Mouse (Mus musculus) gastrocnemius, adult 8-10 months (tissue): ENCODE measurements around the gene Ints13. TPM values are rescaled to one million over a fixed set of nuclear protein-coding genes. Genes with fewer than 3 reads are reported as not detected.

Experiments used
- DNase-seq, 2 experiments: peaks; one replicate each; pipeline ENCODE4 v3.0.0; 2022; ENCODE audit warnings: low spot score in 2 of 2
- total RNA-seq, 4 experiments: library from RNA; stranded (reverse); gene quantifications; 2 replicates each; pipeline ENCODE4 v1.2.4; 2022

The Ints13 gene
- total RNA-seq, 4 experiments from 2014 or later = 8.8 to 12.1 (median 11.4) TPM

DNA sequence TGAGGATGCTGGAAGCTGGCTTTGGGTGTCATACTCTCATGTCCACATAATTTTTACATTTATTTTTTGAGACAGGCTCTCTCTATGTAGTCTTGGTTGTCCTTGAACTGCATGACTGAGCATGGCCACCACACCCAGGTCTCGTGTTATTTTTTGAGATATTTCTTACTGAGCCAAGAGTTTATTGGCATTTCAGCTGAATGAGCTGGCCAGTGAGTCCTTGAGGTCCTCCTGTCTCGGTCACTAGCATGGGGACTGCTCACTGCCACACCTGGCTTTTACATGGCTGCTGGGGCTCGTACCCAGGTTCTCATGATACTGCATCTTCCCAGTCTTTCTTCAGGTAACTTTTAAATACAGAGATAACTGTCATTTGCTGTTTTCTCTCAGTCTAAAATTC lies 37.2 kb downstream of the Ints13 start:
- DNase-seq = no peak

DNA sequence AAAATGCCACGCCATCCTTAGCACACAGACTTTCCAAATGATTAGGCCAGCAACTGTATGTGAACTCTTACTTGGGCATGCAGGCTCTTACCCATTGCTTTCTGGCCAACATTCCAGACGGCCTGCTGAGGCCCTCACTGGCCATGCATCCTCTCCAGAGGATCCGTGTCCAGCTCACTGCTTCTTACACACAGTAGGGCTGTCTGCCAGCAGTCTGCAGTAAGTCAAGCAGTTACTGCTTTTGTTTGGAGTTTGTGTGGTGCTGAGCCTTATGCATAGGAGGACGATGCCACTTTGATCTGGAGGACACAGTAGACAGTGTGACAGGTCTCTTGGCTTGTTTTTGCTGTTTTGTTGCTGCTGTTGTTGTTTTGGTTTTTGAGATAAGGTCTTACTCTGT lies 39.0 kb downstream of the Ints13 start:
- no peak for DNase-seq

DNA sequence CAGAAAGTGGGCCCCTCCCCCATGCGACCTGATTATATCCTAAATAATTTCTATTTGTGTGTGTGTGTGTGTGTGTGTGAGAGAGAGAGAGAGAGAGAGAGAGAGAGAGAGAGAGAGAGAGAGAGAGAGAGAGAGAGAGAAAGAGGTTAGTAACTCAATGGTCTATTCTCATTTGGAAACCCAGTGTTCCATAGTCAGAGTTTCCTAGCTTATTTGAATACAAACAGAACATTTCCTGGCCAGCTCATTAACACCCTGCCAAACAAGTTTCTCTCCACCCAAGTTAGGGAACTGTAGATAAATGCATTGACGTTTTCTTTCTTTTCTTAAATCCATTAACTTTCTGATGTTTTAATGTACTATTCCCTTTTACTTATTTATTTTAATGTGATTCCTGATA lies 39.6 kb downstream of the Ints13 start:
- no peak for DNase-seq

DNA sequence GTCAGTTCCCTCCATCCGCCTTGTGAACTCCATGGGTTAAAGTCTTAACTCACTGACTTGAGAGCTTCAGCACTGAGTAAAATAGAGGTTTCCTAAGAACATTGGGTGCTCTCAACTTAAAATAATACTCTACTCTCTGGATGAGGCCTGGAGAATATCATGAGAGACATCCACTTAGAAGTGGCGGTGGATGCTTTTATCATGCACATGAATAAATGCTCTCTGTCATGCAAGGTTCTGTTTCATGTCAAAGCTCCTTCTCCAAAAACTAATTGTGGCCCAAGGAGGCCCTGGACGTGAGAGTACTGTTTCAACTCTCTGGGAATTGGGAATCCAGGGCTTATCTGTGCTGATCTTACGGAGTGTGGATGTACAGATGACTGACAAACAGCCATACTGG lies 40.5 kb downstream of the Ints13 start:
- no peak for DNase-seq

DNA sequence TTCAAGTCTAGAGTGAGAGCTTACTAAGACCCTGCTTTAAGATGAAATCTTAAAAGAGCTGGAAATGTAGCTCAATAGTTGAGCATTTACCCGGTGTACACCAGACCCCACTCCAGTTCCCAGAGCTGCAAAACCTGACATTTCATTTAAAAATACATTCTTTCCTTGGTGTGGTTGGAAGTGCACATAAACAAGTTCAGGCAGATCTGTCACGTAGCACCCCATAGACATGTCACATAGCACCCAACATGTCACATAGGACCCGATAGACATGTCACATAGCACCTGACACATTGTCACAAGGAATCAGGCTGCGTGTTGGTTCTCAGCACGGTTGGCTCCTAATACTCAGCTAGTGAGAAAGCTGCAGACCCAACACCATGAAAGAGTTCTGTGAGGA lies 42.1 kb downstream of the Ints13 start:
- DNase-seq = no peak

DNA sequence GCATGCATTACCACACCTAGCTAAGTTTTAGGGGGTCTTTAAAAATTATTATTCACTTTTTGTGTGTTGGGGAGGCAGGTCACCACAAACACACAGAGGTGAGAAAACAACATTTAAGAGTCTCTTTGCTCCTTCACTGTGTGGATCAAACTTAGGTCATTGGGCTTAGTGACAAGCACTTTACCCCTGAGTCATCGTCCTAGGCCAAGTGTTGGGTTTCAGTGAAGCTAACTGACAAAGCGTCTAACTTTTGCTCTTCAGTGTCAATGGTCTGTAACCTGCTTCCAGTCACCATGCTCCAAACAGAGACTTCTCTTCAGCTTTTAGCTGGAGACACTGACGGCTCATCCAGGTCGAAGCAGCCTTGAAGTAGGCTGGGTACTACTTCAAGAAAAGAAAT lies 44.5 kb downstream of the Ints13 start:
- no peak for DNase-seq

DNA sequence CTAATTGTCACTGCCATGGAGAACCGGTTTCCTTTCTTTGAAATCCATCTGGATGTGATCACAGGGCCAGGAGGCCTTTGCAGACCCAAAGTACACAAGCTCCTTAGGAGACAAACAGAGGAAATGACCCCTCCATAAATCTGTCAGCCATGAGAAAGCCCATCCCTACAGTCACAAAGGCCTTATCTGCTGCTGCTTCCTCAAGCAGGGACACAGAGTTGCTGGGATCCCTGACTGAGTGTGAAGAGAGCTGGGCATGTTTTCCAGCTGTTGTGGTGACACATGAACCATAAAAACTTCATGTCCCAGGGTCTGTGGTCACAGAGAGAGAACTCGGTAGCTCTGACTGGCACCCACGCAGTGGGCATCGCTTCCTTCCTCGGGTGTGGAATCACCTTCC lies 46.9 kb downstream of the Ints13 start:
- no peak for DNase-seq

DNA sequence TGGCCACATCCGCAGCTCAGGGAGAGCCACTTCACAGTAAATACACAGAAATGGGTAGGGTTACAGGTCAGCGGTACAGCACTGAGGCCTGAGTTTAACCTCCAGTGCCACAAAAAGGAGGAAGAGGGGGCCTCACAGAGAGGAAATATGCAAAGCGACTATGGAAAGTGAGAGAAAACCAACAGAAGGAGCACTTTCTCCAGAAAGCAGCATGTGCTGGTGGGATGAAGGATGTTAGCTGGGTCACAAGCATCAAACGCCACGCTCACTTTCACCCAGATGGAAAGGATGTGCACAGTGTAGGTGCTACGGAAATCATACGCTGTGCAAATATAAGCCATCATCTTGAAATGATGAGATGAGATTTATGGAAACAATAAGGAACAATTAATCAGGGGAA lies 47.3 kb downstream of the Ints13 start:
- no peak for DNase-seq

DNA sequence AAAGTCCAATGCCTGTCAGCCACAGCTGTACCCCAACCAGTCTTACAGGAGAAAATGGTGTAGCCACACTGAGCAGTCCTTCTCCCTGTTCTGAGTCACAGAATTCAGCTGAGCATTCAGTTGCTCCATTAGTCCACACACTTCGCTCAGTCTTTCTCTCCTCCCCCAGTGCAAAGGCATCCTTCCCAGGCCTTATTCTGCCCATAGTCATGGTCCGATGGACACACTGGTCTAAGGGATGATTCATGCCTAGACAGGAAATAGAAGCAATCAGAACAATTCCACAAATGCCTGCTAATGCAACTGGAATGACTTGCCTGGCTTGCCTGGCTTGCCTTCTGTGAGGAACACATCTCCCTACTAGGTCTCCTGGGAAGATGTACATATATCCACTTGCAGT lies 50.1 kb downstream of the Ints13 start:
- no peak for DNase-seq

DNA sequence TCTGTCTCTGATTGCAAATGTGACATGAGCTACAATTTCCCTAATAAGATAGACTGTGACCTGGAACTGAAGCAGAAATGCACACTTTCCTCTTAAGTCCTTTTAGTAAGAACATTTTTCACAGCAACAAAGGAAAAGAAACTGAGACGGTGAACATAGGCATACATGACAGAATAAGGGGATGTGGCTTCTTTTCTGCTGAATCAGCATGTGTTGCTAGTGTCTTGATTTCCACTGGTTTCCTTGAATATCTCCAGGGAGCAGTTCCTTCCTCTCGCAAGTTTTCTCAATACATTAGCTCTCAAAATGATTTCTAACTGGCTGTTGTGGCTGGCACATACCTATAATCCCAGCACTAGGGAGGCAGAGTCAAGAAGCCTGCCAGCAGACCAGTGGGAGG lies 52.1 kb downstream of the Ints13 start:
- no peak for DNase-seq

DNA sequence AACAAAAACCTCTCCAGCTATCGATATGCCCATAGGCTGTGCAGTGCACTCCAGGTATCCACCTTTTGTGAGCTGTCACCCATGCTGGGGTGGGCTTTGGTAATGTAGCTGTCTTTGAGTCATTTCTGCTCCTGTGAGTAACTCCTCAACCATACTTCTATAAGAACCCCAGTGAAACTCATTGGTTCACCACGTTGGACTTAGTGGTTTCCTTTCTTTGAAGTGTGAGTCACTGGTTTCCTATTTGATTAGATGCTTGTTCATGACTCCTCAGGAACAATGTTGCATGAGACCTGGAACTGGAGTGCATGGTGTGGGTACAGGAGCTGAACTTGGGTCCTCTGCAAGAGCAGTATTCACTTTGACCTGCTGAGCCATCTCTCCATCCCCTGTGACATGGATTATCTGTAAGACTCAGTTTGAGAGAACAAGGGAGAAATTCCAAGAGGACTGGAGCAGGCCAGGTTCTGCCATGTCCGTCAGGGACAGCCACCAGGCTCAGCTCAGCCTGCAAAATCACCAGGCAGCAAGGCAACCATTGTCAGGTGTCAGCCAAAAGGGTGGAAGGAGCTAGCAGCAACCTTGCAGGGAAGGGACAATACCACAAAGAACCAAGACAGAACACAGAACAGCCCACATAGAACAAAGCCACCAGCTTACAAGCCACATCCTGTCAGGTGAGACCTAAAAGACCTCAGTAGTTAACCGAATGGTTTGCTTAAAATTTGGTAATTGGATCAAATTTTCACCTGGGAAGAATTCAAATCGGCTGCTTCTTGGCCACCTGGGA lies 56.0 kb downstream of the Ints13 start:
- no peak for DNase-seq

DNA sequence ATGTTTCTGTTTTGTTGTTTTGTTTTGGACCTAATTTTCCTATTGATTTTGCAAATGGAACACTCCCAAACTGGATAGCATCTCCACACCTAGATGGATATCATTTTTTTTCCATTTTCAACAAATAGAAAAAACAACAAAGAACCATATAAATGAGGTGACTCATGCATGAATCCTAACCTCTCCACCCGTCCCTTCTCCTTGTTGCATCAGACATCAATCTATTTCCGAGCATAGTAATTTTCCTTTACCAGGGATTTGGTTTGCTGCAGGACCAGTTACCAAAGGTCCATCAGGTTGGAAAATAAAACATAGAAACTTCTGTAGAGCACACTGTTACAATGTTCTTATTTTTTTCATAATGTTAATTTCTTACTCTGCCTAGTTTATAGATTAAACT lies 58.6 kb downstream of the Ints13 start:
- no peak for DNase-seq

DNA sequence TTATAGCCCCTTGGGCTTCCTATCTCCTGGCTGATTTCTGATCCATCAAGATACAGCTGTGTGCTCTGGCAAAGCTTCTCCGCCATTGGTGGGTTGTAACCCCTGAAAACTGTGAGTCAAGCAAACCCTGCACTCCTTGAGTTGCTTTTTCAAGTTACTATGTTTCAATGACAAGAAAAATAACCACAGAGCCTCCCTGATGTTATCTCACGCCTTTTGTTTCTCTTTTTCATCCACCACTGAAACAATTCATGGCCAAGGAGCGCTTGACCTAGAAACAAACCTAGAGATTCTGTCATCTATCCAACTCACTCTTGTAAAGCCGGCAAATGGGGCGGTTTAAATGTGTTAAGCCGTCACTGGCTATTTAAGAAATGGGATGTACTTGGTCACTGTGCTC lies 61.7 kb downstream of the Ints13 start:
- DNase-seq = no peak

DNA sequence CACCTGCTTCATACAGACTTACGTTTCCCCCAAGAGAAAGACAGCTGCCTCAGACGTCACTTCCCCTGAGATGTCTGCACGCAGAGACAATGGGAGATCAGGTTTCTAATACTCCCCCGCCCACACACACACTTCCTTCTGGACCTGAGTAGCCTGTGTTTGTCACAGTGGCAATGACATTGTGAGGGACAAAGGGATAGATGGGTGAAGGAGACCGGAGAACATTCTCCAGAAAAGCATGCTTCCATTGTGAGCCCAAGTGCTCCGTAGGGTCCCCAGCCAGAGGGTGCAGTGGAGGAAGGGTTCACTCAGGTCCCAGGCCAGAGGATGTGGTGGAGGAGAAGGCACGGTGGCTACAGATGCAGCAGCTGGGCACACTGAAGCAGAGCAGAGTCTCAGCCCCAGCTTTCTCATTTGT lies 63.1 kb downstream of the Ints13 start:
- no peak for DNase-seq

DNA sequence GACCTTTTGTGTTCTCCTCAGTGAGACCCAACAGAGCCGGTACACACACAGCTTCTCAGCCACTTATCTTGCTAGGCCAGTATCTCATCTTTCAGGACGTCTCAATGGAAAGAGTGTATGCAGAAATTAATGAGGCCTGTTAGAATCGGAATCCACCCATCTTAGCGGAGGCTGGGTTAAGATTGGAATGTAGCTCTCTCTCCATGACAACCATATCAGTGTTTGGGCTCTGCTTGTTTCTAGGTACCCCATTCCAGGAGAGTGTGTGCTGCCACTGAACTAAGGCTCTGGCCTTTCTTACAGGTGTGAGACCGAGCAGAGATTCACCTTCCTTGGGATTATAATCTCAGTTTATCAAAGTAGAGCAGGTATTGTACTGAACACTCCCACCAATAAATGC lies 63.7 kb downstream of the Ints13 start:
- no peak for DNase-seq

DNA sequence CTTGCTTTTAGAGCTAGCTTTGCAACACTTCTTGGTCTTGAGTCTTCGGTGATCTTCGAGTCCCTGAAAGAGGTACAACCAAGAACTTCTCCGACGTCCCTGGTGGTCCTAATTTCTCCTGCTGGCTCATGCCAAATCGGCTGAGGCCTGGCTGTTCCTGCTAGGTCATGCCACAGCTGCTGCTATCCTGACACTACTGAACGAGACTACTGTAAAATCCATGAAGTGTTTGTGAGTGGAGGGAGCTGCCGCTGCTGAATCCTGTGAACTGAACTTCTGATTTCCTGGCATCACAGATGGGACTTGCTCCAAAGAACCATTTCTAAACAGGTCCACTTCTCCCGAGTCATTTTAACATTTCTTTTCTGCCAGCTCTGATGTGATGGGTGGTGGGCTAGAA lies 64.3 kb downstream of the Ints13 start:
- no peak for DNase-seq

DNA sequence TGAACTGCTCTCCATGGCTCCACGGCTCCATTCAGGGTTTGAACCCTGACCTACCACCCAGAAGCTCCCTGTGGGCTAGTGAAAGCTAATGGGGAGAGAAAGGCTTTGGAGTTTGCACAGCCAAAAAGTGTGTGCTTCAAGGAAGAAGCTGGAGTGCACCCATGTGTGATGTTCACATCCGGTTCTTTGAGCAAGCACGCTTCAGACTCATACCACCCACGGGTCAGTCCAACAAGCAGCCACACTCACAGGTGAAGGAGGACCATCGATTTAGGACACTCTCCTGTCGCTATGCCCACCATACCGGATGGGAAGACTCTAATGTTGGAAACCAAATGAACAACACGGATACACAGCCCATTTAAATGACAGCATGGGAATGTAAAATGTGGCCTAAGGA lies 66.1 kb downstream of the Ints13 start:
- no peak for DNase-seq

DNA sequence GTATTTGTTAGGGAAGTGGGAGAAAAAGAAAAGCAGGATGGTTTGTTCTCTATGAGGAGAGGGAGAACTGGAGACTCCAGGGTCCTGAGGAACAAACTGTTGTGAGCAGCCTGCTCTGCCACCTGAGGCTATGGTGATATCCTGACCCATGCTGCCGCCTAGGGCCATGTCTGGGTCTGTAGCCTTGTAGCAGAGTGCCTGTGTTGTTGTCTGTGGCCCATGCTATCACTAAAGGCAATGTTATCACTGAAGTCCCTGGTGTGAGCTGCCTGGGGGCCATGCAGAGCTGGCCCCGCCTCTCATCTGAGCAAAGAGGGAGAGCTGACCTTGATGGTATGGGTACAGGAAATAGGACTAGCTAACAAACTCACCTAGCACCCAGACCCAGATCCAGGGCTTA lies 67.7 kb downstream of the Ints13 start:
- no peak for DNase-seq

DNA sequence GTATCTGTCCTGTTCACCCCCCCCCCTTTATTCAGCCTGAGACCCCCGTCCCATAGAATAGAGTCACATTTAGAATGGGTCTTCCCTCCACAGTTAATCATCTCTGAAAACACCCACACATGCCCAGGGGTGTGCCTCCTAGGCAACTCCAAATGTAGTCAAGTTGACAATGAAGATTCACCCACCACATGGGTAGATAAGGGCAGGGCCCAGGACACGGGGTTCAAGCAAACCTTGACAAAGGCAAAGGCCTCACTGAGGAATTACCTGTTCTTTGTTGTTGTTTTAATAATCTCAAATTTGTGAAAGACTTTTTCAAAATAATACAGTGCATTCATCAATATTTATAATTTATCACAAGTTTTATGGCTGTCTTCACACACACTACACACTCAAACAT lies 73.2 kb downstream of the Ints13 start:
- DNase-seq = no peak

DNA sequence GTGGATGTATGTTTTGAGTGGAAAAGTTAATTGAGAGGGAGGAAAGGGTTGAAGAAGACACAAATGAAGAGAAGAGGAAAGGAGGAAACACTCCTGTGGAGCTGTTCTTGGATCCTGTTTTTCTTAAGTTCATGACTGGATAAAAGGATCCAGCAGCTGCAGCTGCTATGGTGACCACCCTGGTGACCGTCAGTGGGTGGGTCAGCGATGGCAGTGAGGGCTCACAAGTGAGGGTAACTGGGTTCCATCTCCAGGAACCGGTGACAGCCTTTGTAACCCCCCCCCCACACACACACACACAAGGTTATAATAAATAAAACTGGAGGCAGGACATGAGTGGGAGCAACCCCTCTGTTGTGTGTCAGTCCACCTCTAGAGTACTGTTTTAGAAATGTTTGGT lies 74.8 kb downstream of the Ints13 start:
- DNase-seq = no peak

DNA sequence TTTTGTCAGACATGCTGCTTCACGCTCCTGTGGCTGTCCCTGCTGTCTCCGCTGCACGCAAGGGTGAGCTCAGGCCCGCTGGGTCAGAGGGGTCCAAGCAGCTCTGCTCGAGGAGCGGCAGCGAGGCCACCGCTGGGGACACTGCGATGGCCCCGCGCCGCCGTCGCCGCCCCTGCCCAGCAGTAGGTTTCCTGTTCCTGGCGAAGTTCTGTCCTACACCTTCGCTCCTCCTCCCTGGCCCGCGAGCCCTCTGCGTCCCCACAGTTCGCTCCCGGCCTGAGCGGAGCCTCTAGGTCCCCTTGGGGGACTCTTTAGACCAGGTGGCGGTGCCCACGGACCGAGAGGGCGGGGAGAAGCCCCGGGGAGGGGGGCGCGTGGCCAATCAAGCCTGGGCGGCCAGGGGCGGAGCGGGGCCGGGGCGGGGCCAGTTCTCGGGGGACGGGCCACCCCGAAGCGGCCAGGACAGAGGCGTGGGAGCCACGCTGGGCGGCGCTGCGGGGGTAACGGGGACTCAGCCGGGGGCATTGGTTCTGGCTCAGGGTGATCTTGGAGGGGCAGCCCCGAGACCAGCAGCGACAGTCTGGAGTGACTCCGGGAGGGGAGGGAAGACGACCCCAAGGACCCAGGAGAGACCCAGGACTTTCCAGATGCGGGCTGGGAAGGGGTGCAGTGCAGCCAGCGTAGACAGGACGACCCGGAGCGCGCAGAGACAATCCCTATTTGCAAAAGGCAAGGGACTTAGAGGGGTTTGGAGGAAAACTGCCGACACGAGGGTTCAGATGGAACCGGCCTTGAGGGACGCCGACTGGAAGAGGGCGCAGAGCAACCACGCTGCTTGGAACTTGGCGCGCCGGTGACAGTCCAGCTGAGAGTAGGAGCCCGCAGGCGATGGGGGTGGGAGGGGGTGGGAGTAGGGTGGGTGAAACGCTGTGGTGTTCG lies 75.5 kb downstream of the Ints13 start, which contains the start of gene Itpr2:
Gene Itpr2, minus strand, starts transcription at position 358 of the 939 bp plus-strand sequence.
- DNase-seq = peak; percentile 76 to 81

DNA sequence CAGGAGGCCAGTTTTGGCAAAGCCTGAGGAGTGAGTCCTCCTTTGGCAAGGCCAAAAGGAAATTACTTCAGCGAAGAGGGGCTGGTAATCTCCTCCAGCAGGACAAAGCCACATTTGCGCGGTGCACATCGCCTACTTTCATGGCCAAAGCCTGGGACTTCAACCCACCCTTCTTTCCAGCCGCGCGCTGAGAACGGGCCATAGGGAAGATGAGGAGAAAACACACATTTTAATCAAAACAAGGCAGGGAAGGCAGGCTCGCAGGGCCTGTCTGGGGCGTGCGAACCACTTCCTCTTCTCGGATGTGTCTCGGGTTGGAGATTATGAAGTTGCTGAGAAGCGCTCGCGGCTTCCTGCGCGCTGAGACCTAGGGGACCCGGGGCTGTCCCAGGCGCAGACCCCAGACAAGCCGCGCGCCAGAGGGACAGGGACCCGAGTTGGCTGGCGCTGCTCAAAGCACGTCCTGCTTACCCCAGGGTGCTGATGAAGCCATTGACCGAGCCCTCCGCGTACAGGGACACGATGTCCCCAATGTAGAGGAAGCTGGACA lies 76.2 kb downstream of the Ints13 start:
- peak; percentile 20 to 34 for DNase-seq
